Mouse (Mus musculus) kidney, adult 2 months (tissue): Measurements from ENCODE around the gene Asprv1.

Experiments
- CTCF ChIP-seq: fragments of 200-500 bp; conservative IDR thresholded peaks from 2 replicates; pipeline ENCODE4 v1.5.1; 2011; ENCODE audit warnings: low read depth, mild to moderate bottlenecking, control low read depth, low read length, moderate library complexity, mixed read lengths; ENCODE audit not compliant: insufficient read depth, insufficient read length
- POLR2A ChIP-seq: fragments of 200-500 bp; IDR thresholded peaks from one replicate; pipeline ENCODE4 v1.6.1; 2011; ENCODE audit warnings: low read depth, low read length, control low read depth

GRCm38 (mm10) chr6:86645551-86645950 is 17.6 kb downstream of the Asprv1 start:
- TF ChIP-seq CTCF, result no peak
- no peak for TF ChIP-seq POLR2A
